Mouse (Mus musculus) urinary bladder, adult 2 months (tissue): ENCODE results near the gene Timm8a2. TPM values are rescaled to one million over a fixed set of nuclear protein-coding genes. Genes with fewer than 3 reads are reported as not detected.

Experiments
- polyA plus RNA-seq: library from polyadenylated mRNA; depleted of rRNA; stranded (reverse); fragments of >200 nt; gene quantifications from 2 replicates; pipeline ENCODE4 v1.2.3, GENCODE M21; 2012; rRNA removed

Gene Timm8a2
- polyA plus RNA-seq, 1 experiment, result not detected

Other genes starting within 250 kb of the Timm8a2 start
- gene Dock9, start 236.8 kb upstream of the Timm8a2 start, polyA plus RNA-seq, result 48.7 and 54.2 TPM in 2 replicates
- gene Ubac2, start 156.1 kb upstream of the Timm8a2 start, polyA plus RNA-seq, result 32.3 and 33.1 TPM in 2 replicates
- gene Gpr18, start 118.9 kb upstream of the Timm8a2 start, polyA plus RNA-seq, result 0.40 and 0.71 TPM in 2 replicates
- 2.4 and 3.2 TPM in 2 replicates for gene Gpr183, start 69.5 kb upstream of the Timm8a2 start, polyA plus RNA-seq
- gene Tm9sf2, start 72.4 kb downstream of the Timm8a2 start, polyA plus RNA-seq, result 109 and 116 TPM in 2 replicates
- gene Clybl, start 147.0 kb downstream of the Timm8a2 start, polyA plus RNA-seq, result 43.9 and 44.5 TPM in 2 replicates